Mouse (Mus musculus) kidney, embryonic 14.5 days (tissue): ENCODE measurements around the gene Abcc2. TPM values are rescaled to one million over a fixed set of nuclear protein-coding genes. Genes with fewer than 3 reads are reported as not detected.

ENCODE experiments used
- ATAC-seq: fragments of 200-750 bp; cut with Nextera tagmentation; 2 replicates; pipeline ENCODE4 v1.8.0; 2017; ENCODE audit warnings: moderate number of reproducible peaks, mild to moderate bottlenecking, moderate TSS enrichment, moderate library complexity; ENCODE audit not compliant: low FRiP score, low TSS enrichment
- H3K27ac ChIP-seq: fragments of 300-500 bp; sonication (generic); 2 replicates; pipeline ENCODE4 v1.5.1; 2014; ENCODE audit warnings: low read depth, mild to moderate bottlenecking, low read length, moderate library complexity, mixed read lengths
- H3K27me3 ChIP-seq: fragments of 300-500 bp; sonication (generic); 2 replicates; pipeline ENCODE4 v1.6.1; 2014; ENCODE audit warnings: mild to moderate bottlenecking, low read length; ENCODE audit not compliant: control insufficient read depth, insufficient read depth
- H3K36me3 ChIP-seq: fragments of 300-500 bp; sonication (generic); 2 replicates; pipeline ENCODE4 v1.6.1; 2014; ENCODE audit warnings: low read length, mixed read lengths; ENCODE audit not compliant: control insufficient read depth, insufficient read depth
- H3K4me1 ChIP-seq: fragments of 300-500 bp; sonication (generic); 2 replicates; pipeline ENCODE4 v1.6.1; 2014; ENCODE audit warnings: low read length, mixed read lengths; ENCODE audit not compliant: control insufficient read depth, insufficient read depth
- H3K4me2 ChIP-seq: fragments of 300-500 bp; sonication (generic); replicated peaks from 2 replicates; pipeline ENCODE4 v1.6.1; 2014; ENCODE audit warnings: low read depth, mild to moderate bottlenecking, low read length
- H3K4me3 ChIP-seq: fragments of 300-500 bp; sonication (generic); 2 replicates; pipeline ENCODE4 v1.5.1; 2014; ENCODE audit warnings: mild to moderate bottlenecking, low read length
- H3K9ac ChIP-seq: fragments of 300-500 bp; sonication (generic); 2 replicates; pipeline ENCODE4 v1.6.1; 2014; ENCODE audit warnings: low read depth, mild to moderate bottlenecking, low read length, moderate library complexity
- H3K9me3 ChIP-seq: fragments of 300-500 bp; sonication (generic); 2 replicates; pipeline ENCODE4 v1.6.1; 2016; ENCODE audit warnings: low read length; ENCODE audit not compliant: control insufficient read depth
- WGBS: fragments of 180-500 bp; shearing (Covaris S2); extraction: QIAGEN DNeasy Blood & Tissue Kit; methylation state at CpG from one replicate; pipeline ENCODE4 v1.1.7; 2014; 5-methylcytosine and 5-hydroxymethylcytosine counted together
- polyA plus RNA-seq: library from polyadenylated mRNA; unstranded; fragments of >200 nt; fragmentation: Nextera tagmentation; extraction: Ambion mirVana; gene quantifications from 2 replicates; pipeline ENCODE4 v1.2.1, GENCODE M21; 2014

The Abcc2 gene
- polyA plus RNA-seq, 1 experiment from 2014 or later: 1.7 TPM

- no peak for ATAC-seq
- WGBS: 75% methylated on average over 8 of the region's 8 CpGs
- Histone ChIP-seq H3K36me3 (no peaks in the 10 kb centered on the region), H3K4me1 (no peaks in the 10 kb centered on the region), H3K9ac (no peak overlapping the region), H3K27ac (no peak overlapping the region), H3K4me3 (no peak overlapping the region), H3K9me3 (no peaks in the 10 kb centered on the region), H3K27me3 (no peaks in the 10 kb centered on the region), H3K4me2 (no peak overlapping the region)
Observed at GRCm38 (mm10) chr19:43826855-43827254, 44.9 kb downstream of the Abcc2 start.

GRCm38 (mm10) chr19:43832425-43833069 lies 50.6 kb downstream of the Abcc2 start:
- no peak overlapping the region for H3K27ac ChIP-seq
- H3K4me1 ChIP-seq: no peaks in the 10 kb centered on the region
- no peak overlapping the region for H3K4me3 ChIP-seq
- ATAC-seq: 0 out of 2 replicates have a peak, but pooled peaks have one; percentile 55
- no peaks in the 10 kb centered on the region for H3K9me3 ChIP-seq
- WGBS: 33% methylated on average over 21 of the region's 21 CpGs
- H3K36me3 ChIP-seq: no peaks in the 10 kb centered on the region
- H3K4me2 ChIP-seq: no peak overlapping the region
- no peaks in the 10 kb centered on the region for H3K27me3 ChIP-seq
- H3K9ac ChIP-seq: no peak overlapping the region

- H3K9me3 ChIP-seq: no peaks in the 10 kb centered on the region
- no peak overlapping the region for H3K9ac ChIP-seq
- H3K36me3 ChIP-seq: peaks cover 32% of the 10 kb centered on the region
- H3K4me1 ChIP-seq: 0 out of 2 replicates have a peak, but pooled peaks cover 4% of the 10 kb centered on the region
- H3K4me3 ChIP-seq: no peak overlapping the region
- 89% methylated on average over 9 of the region's 9 CpGs for WGBS
- H3K27ac ChIP-seq: no peak overlapping the region
- no peaks in the 10 kb centered on the region for H3K27me3 ChIP-seq
- no peak for ATAC-seq
- H3K4me2 ChIP-seq: no peak overlapping the region
Observed at GRCm38 (mm10) chr19:43843184-43843583, 61.2 kb downstream of the Abcc2 start.

GRCm38 (mm10) chr19:43845331-43845908 lies 63.4 kb downstream of the Abcc2 start:
- H3K4me3 ChIP-seq: no peak overlapping the region

GRCm38 (mm10) chr19:43847056-43847455 lies 65.1 kb downstream of the Abcc2 start:
- Histone ChIP-seq H3K36me3 (peaks cover 71% of the 10 kb centered on the region), H3K27ac (no peak overlapping the region), H3K9ac (no peak overlapping the region), H3K4me1 (0 out of 2 replicates have a peak, but pooled peaks cover 4% of the 10 kb centered on the region), H3K27me3 (no peaks in the 10 kb centered on the region), H3K4me3 (no peak overlapping the region), H3K4me2 (no peak overlapping the region), H3K9me3 (no peaks in the 10 kb centered on the region)
- no peak for ATAC-seq
- WGBS: 89% methylated on average over 15 of the region's 15 CpGs

More at GRCm38 (mm10) chr19:43845331-43845908, 63.4 kb downstream of the Abcc2 start:
- Histone ChIP-seq H3K27me3 (no peaks in the 10 kb centered on the region), H3K4me1 (0 out of 2 replicates have a peak, but pooled peaks cover 4% of the 10 kb centered on the region), H3K4me2 (no peak overlapping the region), H3K9ac (no peak overlapping the region), H3K27ac (no peak overlapping the region), H3K36me3 (peaks cover 54% of the 10 kb centered on the region), H3K9me3 (no peaks in the 10 kb centered on the region)
- ATAC-seq: no peak
- WGBS: 29% methylated on average over 7 of the region's 7 CpGs

GRCm38 (mm10) chr19:43847966-43848365 lies 66.0 kb downstream of the Abcc2 start:
- H3K9ac ChIP-seq: no peak overlapping the region
- H3K4me1 ChIP-seq: 0 out of 2 replicates have a peak, but pooled peaks cover 4% of the 10 kb centered on the region
- WGBS: 96% methylated on average over 15 of the region's 15 CpGs
- no peaks in the 10 kb centered on the region for H3K27me3 ChIP-seq
- H3K4me3 ChIP-seq: no peak overlapping the region
- peaks cover 76% of the 10 kb centered on the region for H3K36me3 ChIP-seq
- H3K9me3 ChIP-seq: no peaks in the 10 kb centered on the region
- no peak overlapping the region for H3K4me2 ChIP-seq
- no peak overlapping the region for H3K27ac ChIP-seq
- ATAC-seq: no peak

- Histone ChIP-seq H3K27me3 (no peaks in the 10 kb centered on the region), H3K4me2 (no peak overlapping the region), H3K36me3 (peaks cover 93% of the 10 kb centered on the region), H3K9ac (no peak overlapping the region), H3K27ac (no peak overlapping the region), H3K4me1 (0 out of 2 replicates have a peak, but pooled peaks cover 4% of the 10 kb centered on the region), H3K9me3 (no peaks in the 10 kb centered on the region), H3K4me3 (no peak overlapping the region)
- 77% methylated on average over 11 of the region's 11 CpGs for WGBS
- no peak for ATAC-seq
Observed at GRCm38 (mm10) chr19:43850026-43850425, 68.0 kb downstream of the Abcc2 start.

GRCm38 (mm10) chr19:43851996-43852630 lies 70.1 kb downstream of the Abcc2 start:
- Histone ChIP-seq H3K9me3 (no peaks in the 10 kb centered on the region), H3K9ac (no peak overlapping the region), H3K4me1 (no peaks in the 10 kb centered on the region), H3K27ac (no peak overlapping the region), H3K4me2 (no peak overlapping the region), H3K27me3 (no peaks in the 10 kb centered on the region), H3K36me3 (peaks cover 91% of the 10 kb centered on the region), H3K4me3 (no peak overlapping the region)
- no peak for ATAC-seq
- WGBS: 91% methylated on average over 21 of the region's 21 CpGs
